Mouse (Mus musculus) embryonic facial prominence, embryonic 14.5 days (tissue): ENCODE data around the gene Ankrd22. TPM values are rescaled to one million over a fixed set of nuclear protein-coding genes. Genes with fewer than 3 reads are reported as not detected.

Source experiments
- ATAC-seq: fragments of 200-750 bp; cut with Nextera tagmentation; 2 replicates; pipeline ENCODE4 v1.8.0; 2017; ENCODE audit warnings: low read depth, moderate number of reproducible peaks, moderate TSS enrichment
- DNase-seq: peaks from one replicate; pipeline ENCODE4 v3.0.0-alpha.2; 2015; ENCODE audit warnings: low spot score
- H3K27ac ChIP-seq: fragments of 300-500 bp; sonication (generic); replicated peaks from 2 replicates; pipeline ENCODE4 v1.5.1; 2014; ENCODE audit warnings: low read depth, mild to moderate bottlenecking, low read length, moderate library complexity
- H3K27me3 ChIP-seq: fragments of 300-500 bp; sonication (generic); replicated peaks from 2 replicates; pipeline ENCODE4 v1.6.1; 2014; ENCODE audit warnings: low read length; ENCODE audit not compliant: control insufficient read depth, insufficient read depth
- H3K36me3 ChIP-seq: fragments of 300-500 bp; sonication (generic); 2 replicates; pipeline ENCODE4 v1.6.1; 2014; ENCODE audit warnings: low read length, mixed read lengths; ENCODE audit not compliant: control insufficient read depth, insufficient read depth
- H3K4me1 ChIP-seq: fragments of 300-500 bp; sonication (generic); 2 replicates; pipeline ENCODE4 v1.6.1; 2014; ENCODE audit warnings: antibody characterized with exemption, low read length; ENCODE audit not compliant: control insufficient read depth, insufficient read depth
- H3K4me2 ChIP-seq: fragments of 300-500 bp; sonication (generic); 2 replicates; pipeline ENCODE4 v1.6.1; 2014; ENCODE audit warnings: low read depth, mild to moderate bottlenecking, low read length, moderate library complexity, mixed read lengths
- H3K4me3 ChIP-seq: fragments of 300-500 bp; sonication (generic); 2 replicates; pipeline ENCODE4 v1.5.1; 2014; ENCODE audit warnings: low read depth, mild to moderate bottlenecking, low read length
- H3K9ac ChIP-seq: fragments of 300-500 bp; sonication (generic); 2 replicates; pipeline ENCODE4 v1.6.1; 2014; ENCODE audit warnings: low read depth, mild to moderate bottlenecking, low read length, moderate library complexity, mixed read lengths
- H3K9me3 ChIP-seq: fragments of 300-500 bp; sonication (generic); 2 replicates; pipeline ENCODE4 v1.6.1; 2016; ENCODE audit warnings: low read length; ENCODE audit not compliant: control insufficient read depth
- WGBS: fragments of 180-500 bp; shearing (Covaris S2); extraction: QIAGEN DNeasy Blood & Tissue Kit; methylation state at CpG from one replicate; pipeline ENCODE4 v1.1.7; 2014; 5-methylcytosine and 5-hydroxymethylcytosine counted together
- polyA plus RNA-seq: library from polyadenylated mRNA; unstranded; fragments of >200 nt; fragmentation: Nextera tagmentation; extraction: Ambion mirVana; gene quantifications from 2 replicates; pipeline ENCODE4 v1.2.1, GENCODE M21; 2014

Gene Ankrd22
- polyA plus RNA-seq, 1 experiment from 2014 or later = 2.8 TPM

DNA sequence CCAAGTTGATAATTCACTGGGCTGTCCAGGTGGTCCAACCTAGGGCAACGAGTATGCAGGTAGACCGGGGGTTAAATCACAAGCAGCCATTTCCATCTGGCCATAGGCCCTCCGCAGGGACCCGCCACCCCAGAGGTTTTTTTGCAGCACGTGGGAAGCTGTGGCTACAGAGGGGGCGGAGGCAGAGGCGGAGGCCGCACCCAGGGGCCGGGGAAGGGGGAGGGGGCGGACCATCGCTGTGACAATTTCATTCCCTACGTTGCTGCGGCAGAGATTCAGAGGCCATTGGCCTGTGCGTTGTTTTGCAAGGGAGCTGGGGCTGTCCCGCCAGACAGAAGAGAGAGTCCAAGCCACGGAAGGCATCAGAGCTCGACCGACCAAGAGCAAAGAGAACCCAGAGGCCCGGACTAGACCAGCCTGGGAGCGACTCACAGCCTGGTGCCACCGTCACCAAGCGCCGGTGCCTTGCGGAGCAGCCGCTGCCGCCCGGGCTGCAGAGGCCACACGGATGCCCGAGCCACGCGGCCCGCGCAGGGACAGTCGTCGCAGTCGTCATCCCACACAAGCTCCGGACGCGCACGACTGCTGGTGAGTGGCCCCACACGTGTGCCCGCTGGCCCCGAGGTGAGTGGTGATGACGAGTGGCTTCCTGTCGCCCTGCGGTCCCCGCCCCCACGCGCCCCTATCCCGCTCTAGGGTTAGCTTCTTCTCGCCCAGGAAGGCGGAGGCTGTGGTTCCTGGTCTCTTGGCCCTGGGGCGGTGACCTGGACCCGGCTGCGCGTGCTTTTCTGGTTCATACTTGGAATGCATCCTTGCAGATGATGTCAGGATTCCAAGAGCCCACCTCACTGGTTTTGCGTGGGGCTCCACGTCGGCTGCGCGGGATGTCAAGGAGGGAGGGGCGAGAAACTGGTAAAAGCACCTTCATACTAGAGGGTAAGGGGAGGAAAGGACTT is 26.4 kb upstream of the Ankrd22 start, which contains the start of gene Stambpl1:
Stambpl1 (plus strand) TSS at position 222 of the 956 bp plus-strand sequence.
- peak within 1 kb of the TSS; percentile 74 for H3K27ac ChIP-seq
- H3K4me3 ChIP-seq = peak within 1 kb of the TSS; percentile 73
- H3K27me3 ChIP-seq = no peaks in the 10 kb centered on the region
- ATAC-seq = peak; percentile 87
- H3K9ac ChIP-seq = peak within 1 kb of the TSS; percentile 76
- peak; percentile 72 for DNase-seq
- peak within 1 kb of the TSS; percentile 98 for H3K4me2 ChIP-seq
- no peaks in the 10 kb centered on the region for H3K9me3 ChIP-seq
- peaks cover 21% of the 10 kb centered on the region for H3K4me1 ChIP-seq
- H3K36me3 ChIP-seq = no peaks in the 10 kb centered on the region
- 1% methylated on average over 51 of the region's 62 CpGs for WGBS

DNA sequence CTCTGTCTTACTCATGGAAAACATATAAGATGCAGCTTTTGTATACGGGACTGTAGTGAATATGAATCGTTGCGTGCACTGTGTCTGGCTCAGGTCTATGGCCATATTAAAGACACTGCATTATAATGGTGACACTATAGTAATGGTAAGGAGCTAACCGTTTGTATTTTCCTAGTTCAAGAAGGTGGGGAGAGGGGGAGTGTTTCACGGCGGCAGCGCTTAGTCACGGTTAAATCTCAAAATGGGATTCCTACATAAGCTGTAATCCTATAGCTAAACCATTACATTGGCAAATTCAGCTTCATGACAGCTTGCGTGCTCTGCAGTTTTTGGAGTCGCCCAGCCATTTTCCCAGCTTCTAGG is 25.8 kb upstream of the Ankrd22 start:
- H3K9me3 ChIP-seq = no peaks in the 10 kb centered on the region

DNA sequence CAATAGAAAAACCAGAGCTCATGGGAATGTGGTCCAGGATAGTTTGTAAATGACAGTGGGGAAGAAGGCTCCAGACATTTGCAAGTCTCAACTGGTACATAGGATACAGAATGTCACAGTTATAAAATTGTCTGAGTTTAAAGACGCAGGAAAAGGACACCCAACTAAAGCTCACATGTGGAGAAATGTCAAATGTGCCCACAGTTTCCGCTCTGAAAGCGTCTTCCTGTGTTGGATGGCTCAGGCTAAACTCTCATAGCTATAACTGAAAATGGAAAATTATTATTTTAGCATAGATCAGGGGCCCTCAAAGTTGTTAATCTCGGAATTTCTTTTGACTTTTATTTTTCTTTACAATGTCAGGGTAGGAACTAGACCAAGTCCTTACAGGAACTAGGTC is 21.0 kb upstream of the Ankrd22 start:
- Histone ChIP-seq H3K36me3 (no peaks in the 10 kb centered on the region), H3K4me2 (no peak overlapping the region), H3K27ac (no peak overlapping the region), H3K4me1 (no peaks in the 10 kb centered on the region), H3K9ac (no peak overlapping the region), H3K9me3 (no peaks in the 10 kb centered on the region), H3K4me3 (no peak overlapping the region), H3K27me3 (no peaks in the 10 kb centered on the region)
- WGBS = 87% methylated on average over 4 of the region's 4 CpGs
- no peak for ATAC-seq
- DNase-seq = no peak

More for the DNA sequence above, 25.8 kb upstream of the Ankrd22 start:
- Histone ChIP-seq H3K4me1 (peaks cover 21% of the 10 kb centered on the region), H3K9ac (peak overlapping the region; percentile 76; the same call in 1 of the 2 replicates), H3K36me3 (no peaks in the 10 kb centered on the region), H3K4me3 (peak overlapping the region; percentile 73), H3K27ac (no peak overlapping the region), H3K4me2 (peak overlapping the region; percentile 98), H3K27me3 (no peaks in the 10 kb centered on the region)
- 13% methylated on average over 10 of the region's 10 CpGs for WGBS
- peak; percentile 34 for ATAC-seq
- peak; percentile 54 for DNase-seq

DNA sequence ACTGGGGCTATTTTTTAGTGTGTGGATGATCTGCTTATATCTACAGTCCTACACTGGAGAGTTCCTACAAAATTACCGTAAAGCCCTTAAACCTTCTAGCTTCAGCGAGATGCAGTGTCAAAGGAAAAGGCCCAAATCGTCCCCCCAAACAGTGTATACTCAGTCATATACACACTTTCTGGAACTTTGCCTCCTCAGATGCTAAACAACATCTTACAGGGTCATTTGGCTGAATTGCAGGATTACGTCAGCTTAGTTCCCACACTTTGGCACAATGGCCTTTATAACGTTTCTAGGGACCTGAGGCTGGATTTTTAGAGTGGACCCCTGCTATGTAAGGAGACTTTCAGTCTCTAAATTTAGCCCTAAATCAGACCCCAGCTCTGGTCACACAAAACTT is 16.6 kb upstream of the Ankrd22 start:
- no peaks in the 10 kb centered on the region for H3K27me3 ChIP-seq
- H3K4me2 ChIP-seq = no peak overlapping the region
- no peaks in the 10 kb centered on the region for H3K36me3 ChIP-seq
- H3K4me1 ChIP-seq = no peaks in the 10 kb centered on the region
- no peak overlapping the region for H3K27ac ChIP-seq
- WGBS = 72% methylated on average over 5 of the region's 5 CpGs
- no peak for DNase-seq
- no peak overlapping the region for H3K4me3 ChIP-seq
- no peaks in the 10 kb centered on the region for H3K9me3 ChIP-seq
- no peak for ATAC-seq
- H3K9ac ChIP-seq = no peak overlapping the region

DNA sequence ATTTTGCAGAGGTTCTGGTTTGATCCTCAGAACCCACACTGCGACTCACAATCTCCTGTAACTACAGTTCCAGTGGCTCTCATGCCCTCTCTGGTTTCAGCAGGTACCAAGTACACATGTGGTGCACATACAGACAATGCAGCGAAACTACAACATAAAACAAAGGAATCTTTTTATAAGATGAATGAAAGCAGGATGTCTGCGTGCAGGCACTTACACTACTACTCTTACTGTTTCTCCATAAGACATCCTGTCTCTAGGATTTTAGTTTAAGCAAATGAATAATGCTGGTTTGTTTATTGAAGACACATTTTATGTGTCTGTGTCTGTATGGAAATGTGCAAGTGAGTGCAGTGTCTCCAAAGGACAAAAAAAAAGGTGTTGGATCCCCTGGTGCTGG is 15.4 kb upstream of the Ankrd22 start:
- Histone ChIP-seq H3K27me3 (no peaks in the 10 kb centered on the region), H3K36me3 (no peaks in the 10 kb centered on the region), H3K4me2 (no peak overlapping the region), H3K4me3 (no peak overlapping the region), H3K9ac (no peak overlapping the region), H3K4me1 (no peaks in the 10 kb centered on the region), H3K27ac (no peak overlapping the region), H3K9me3 (no peaks in the 10 kb centered on the region)
- 68% methylated on average over 3 of the region's 3 CpGs for WGBS
- ATAC-seq (no peak), DNase-seq (no peak)

DNA sequence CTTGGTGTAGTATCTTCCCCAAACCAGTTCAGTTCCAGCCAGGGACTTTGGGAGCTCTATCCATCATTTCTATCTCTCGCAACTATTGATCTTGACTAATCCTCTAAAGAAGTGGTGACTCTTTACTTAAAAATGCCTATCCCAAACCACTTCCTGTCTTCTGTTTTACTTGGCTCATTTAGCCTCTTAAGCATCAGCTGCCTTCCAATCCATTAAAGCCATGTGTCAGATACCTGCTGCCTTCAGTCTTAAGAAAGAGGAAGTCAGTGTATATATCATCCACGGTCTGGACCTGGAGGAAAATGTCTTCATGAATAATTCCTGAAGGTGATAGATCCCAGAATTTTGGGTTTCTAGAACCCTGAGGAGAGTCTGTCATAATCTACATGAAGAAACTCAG is 14.5 kb upstream of the Ankrd22 start:
- ATAC-seq = no peak
- no peak overlapping the region for H3K27ac ChIP-seq
- DNase-seq = no peak

DNA sequence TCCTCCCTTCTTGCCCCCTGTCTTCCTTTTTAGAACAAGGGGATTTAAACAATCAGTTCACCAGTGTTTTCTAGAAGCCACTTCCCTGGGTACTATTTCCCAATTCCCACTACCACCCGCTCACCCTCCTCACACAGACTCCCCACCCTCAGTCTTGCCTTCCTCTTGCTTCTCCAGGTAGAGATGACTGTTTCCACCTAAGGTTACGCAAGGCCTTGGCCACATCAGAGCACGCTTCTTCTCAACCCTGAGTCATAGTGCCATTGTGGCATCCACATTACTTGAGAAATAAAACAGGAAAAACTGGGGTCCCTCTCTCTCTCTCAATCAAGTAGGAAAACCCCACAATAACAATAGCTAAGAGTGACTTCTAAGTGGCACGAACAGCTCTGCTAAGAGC is 13.3 kb upstream of the Ankrd22 start:
- 89% methylated on average over 4 of the region's 4 CpGs for WGBS
- H3K4me1 ChIP-seq = no peaks in the 10 kb centered on the region
- no peaks in the 10 kb centered on the region for H3K36me3 ChIP-seq
- H3K27me3 ChIP-seq = no peaks in the 10 kb centered on the region
- no peak overlapping the region for H3K27ac ChIP-seq
- H3K4me3 ChIP-seq = no peak overlapping the region
- H3K9ac ChIP-seq = no peak overlapping the region
- DNase-seq = no peak
- no peak overlapping the region for H3K4me2 ChIP-seq
- no peaks in the 10 kb centered on the region for H3K9me3 ChIP-seq
- ATAC-seq = no peak

More for the DNA sequence above, 14.5 kb upstream of the Ankrd22 start:
- H3K4me2 ChIP-seq = no peak overlapping the region
- no peaks in the 10 kb centered on the region for H3K9me3 ChIP-seq
- H3K36me3 ChIP-seq = no peaks in the 10 kb centered on the region
- WGBS = 78% methylated on average over 2 of the region's 2 CpGs
- H3K27me3 ChIP-seq = no peaks in the 10 kb centered on the region
- H3K4me1 ChIP-seq = no peaks in the 10 kb centered on the region
- no peak overlapping the region for H3K9ac ChIP-seq
- no peak overlapping the region for H3K4me3 ChIP-seq

DNA sequence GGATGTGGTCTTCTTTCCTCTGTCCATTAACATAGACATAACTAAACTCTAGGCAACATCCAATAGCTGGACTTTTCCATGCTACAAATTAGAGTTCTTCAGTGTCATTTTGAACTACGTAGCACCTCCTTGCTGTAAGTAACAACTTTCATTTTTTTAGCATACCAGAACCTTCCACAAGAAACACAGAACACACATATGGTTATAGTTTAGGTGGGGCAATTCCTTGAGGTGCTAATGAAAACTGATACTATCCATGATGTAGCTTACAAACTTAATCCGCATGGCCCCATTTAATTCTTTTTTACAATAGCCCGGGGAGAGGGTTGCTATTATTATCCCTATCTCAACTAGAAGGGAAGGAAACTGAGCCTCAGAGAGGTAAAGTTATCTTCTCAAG is 8.2 kb upstream of the Ankrd22 start:
- DNase-seq = no peak

DNA sequence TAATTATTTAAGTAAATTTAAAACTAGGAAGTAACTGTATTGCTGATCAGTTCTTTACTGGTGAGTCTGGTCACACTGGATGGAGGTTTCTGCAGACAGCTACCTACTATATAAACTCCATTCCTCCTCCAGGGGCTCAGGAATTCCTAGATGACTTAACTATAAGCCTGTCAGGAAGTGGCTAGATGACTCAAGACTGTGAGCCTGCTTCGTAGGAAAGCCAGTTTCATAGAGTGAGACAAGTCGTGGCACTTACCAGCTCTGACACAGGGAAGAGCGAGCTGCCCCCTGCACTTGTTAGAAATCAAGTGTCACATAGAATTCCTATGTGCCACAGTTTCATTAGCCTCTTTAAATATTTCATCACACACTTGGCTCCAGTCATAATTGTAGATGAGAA is 5.3 kb upstream of the Ankrd22 start:
- Histone ChIP-seq H3K4me2 (no peak overlapping the region), H3K27ac (no peak overlapping the region), H3K4me3 (no peak overlapping the region), H3K36me3 (no peaks in the 10 kb centered on the region), H3K9ac (no peak overlapping the region), H3K4me1 (no peaks in the 10 kb centered on the region), H3K9me3 (no peaks in the 10 kb centered on the region), H3K27me3 (no peaks in the 10 kb centered on the region)
- ATAC-seq (no peak), DNase-seq (no peak)
- WGBS = 56% methylated on average over 3 of the region's 3 CpGs

More for the DNA sequence above, 8.2 kb upstream of the Ankrd22 start:
- Histone ChIP-seq H3K4me1 (no peaks in the 10 kb centered on the region), H3K4me2 (no peak overlapping the region), H3K27ac (no peak overlapping the region), H3K9ac (no peak overlapping the region), H3K9me3 (no peaks in the 10 kb centered on the region), H3K27me3 (no peaks in the 10 kb centered on the region), H3K36me3 (no peaks in the 10 kb centered on the region), H3K4me3 (no peak overlapping the region)
- ATAC-seq = no peak
- 37% methylated on average over 3 of the region's 3 CpGs for WGBS
